Mouse (Mus musculus): ENCODE results near the gene Pomt2. TPM values are rescaled to one million over a fixed set of nuclear protein-coding genes. Genes with fewer than 3 reads are reported as not detected.

The Pomt2 gene
- total RNA-seq, 2 experiments from 2014 or later = 10.8 to 13.3 TPM

Other genes with a start within 250 kb of the Pomt2 start
- gene Cipc, start 200.9 kb downstream of the Pomt2 start, total RNA-seq (2021) = 10 to 100 TPM; 21.8 to 28.5 TPM
- 1 to 10 TPM; 1.0 to 2.2 TPM for gene Zdhhc22, start 157.5 kb downstream of the Pomt2 start, total RNA-seq (2021)
- gene Tmem63c, start 126.6 kb downstream of the Pomt2 start, total RNA-seq (2021) = 1 to 10 TPM; 1.6 TPM
- 1 to 10 TPM; 3.5 to 4.2 TPM for gene Ngb, start 45.4 kb downstream of the Pomt2 start, total RNA-seq (2021)
- 100 to 1,000 TPM; 118 to 163 TPM for gene Gstz1, start 803 bp downstream of the Pomt2 start, total RNA-seq (2021)
- 1 to 10 TPM; 1.4 to 1.7 TPM for gene Samd15, start 51.8 kb upstream of the Pomt2 start, total RNA-seq (2021)
- 10 to 100 TPM; 23.5 to 32.1 TPM for gene Tmed8, start 52.5 kb upstream of the Pomt2 start, total RNA-seq (2021)
- gene Noxred1, start 90.8 kb upstream of the Pomt2 start, total RNA-seq (2021) = under 1 TPM; 0.67 to 0.76 TPM
- 10 to 100 TPM; 35.9 to 40.3 TPM for gene Vipas39, start 118.3 kb upstream of the Pomt2 start, total RNA-seq (2021)
- 100 to 1,000 TPM; 235 to 276 TPM for gene Ahsa1, start 118.5 kb upstream of the Pomt2 start, total RNA-seq (2021)
- gene Ism2, start 151.7 kb upstream of the Pomt2 start, total RNA-seq (2021) = under 1 TPM in 1 of 2 experiments, not detected in 1; 0.13 TPM
- gene Sptlc2, start 240.4 kb upstream of the Pomt2 start, total RNA-seq (2021) = 100 to 1,000 TPM; 124 to 260 TPM

All from adrenal gland, adult 18-20 months (tissue).